In genomic region chr10:62656711-62657110, GRCm38 (mm10) we compare ENCODE assay signal across 28 mouse cellular contexts. TPM values are rescaled to one million over a fixed set of nuclear protein-coding genes. Genes with fewer than 3 reads are reported as not detected.
DNase-seq lines count a peak whose midpoint lies in the region; ATAC-seq and TF ChIP-seq lines count a peak whose summit lies in the region.
"Had no signal": no experiment of that assay in that cellular context is flagged by ENCODE, and none has a peak within 500 bp of the region (broad histone marks: within the 10 kb centered on the region; RNA-seq: fewer than 3 reads in every experiment).

No protein-coding gene starts in this region.

- 84% methylated on average over 7 of the region's 7 CpGs for WGBS in hindbrain, embryonic 11.5 days
- 89% methylated on average over 7 of the region's 7 CpGs for WGBS in thymus, adult 2 months

- H3K27me3 ChIP-seq in testis, adult 2 months (ENCODE audit: control insufficient read depth, insufficient read depth, low read length): no peaks in the 10 kb centered on the region
- no peaks in the 10 kb centered on the region for H3K27me3 ChIP-seq in hindbrain, embryonic 11.5 days (ENCODE audit: control insufficient read depth, insufficient read depth, low read length)
- H3K27me3 ChIP-seq in thymus, adult 2 months (ENCODE audit: control insufficient read depth, insufficient read depth, low read length): no peaks in the 10 kb centered on the region
- H3K27me3 ChIP-seq: embryonic facial prominence, embryonic 13.5 days; forebrain, embryonic 12.5 days; forebrain, embryonic 15.5 days; heart, embryonic 15.5 days; hindbrain, embryonic 12.5 days; hindbrain, embryonic 15.5 days had no signal

- H3K36me3 ChIP-seq in testis, adult 2 months (ENCODE audit: control insufficient read depth, insufficient read depth, low read length): no peaks in the 10 kb centered on the region
- no peaks in the 10 kb centered on the region for H3K36me3 ChIP-seq in hindbrain, embryonic 11.5 days (ENCODE audit: control insufficient read depth, insufficient read depth, low read length)
- no peaks in the 10 kb centered on the region for H3K36me3 ChIP-seq in thymus, adult 2 months (ENCODE audit: control insufficient read depth, insufficient read depth, low read length)
- H3K36me3 ChIP-seq: embryonic facial prominence, embryonic 10.5 days; embryonic facial prominence, embryonic 13.5 days; forebrain, embryonic 12.5 days; forebrain, embryonic 15.5 days; heart, embryonic 10.5 days; heart, embryonic 15.5 days; hindbrain, embryonic 12.5 days; hindbrain, embryonic 15.5 days had no signal

- no peak overlapping the region for H3K4me2 ChIP-seq in hindbrain, embryonic 11.5 days (replicated peaks; ENCODE audit: low read depth, low read length)
- H3K4me2 ChIP-seq: embryonic facial prominence, embryonic 13.5 days; forebrain, embryonic 12.5 days; forebrain, embryonic 15.5 days; heart, embryonic 15.5 days; hindbrain, embryonic 12.5 days; hindbrain, embryonic 15.5 days had no signal

- DNase-seq in adrenal gland, adult (ENCODE audit: inconsistent age in 2 of 2, low spot score in 1 of 2): peak; percentile 16 to 42
- DNase-seq in adrenal gland, adult 2 months: no peak
- peak; percentile 18 to 19 for DNase-seq in adrenal gland, postnatal 36 days
- no peak for DNase-seq in adrenal gland, postnatal 25 days
- DNase-seq in testis, postnatal 14 days (ENCODE audit: low spot score): no peak
- DNase-seq in hindbrain, embryonic 11.5 days (ENCODE audit: low spot score): no peak
- DNase-seq in thymus, adult 2 months: no peak
- DNase-seq: B cell, adult 2 months; cerebellum, adult 11-12 months; cerebellum, adult 8-10 months; cerebellum, postnatal 10 days; cerebellum, postnatal 36 days; embryo, embryonic 11 days; gastrocnemius, postnatal 25 days; heart, adult 2 months; heart, postnatal 36 days; kidney, adult 2 months had no signal

- H3K9ac ChIP-seq in hindbrain, embryonic 11.5 days (ENCODE audit: low read depth, low read length): no peak overlapping the region
- H3K9ac ChIP-seq: embryonic facial prominence, embryonic 13.5 days; forebrain, embryonic 12.5 days; forebrain, embryonic 15.5 days; heart, embryonic 15.5 days; hindbrain, embryonic 12.5 days; hindbrain, embryonic 15.5 days had no signal

- no peak for ATAC-seq in hindbrain, embryonic 11.5 days (ENCODE audit: low FRiP score)
- ATAC-seq: forebrain, embryonic 15.5 days; intestine, postnatal 0 days had no signal

- peaks cover 7% of the 10 kb centered on the region for H3K4me1 ChIP-seq in testis, adult 2 months (ENCODE audit: control insufficient read depth, insufficient read depth, low read length)
- H3K4me1 ChIP-seq in hindbrain, embryonic 11.5 days (replicated peaks; ENCODE audit: control insufficient read depth, insufficient read depth, low read length): no peaks in the 10 kb centered on the region
- no peaks in the 10 kb centered on the region for H3K4me1 ChIP-seq in thymus, adult 2 months (replicated peaks; ENCODE audit: control insufficient read depth, insufficient read depth, low read length)
- H3K4me1 ChIP-seq: embryonic facial prominence, embryonic 13.5 days; heart, embryonic 10.5 days; heart, embryonic 15.5 days; hindbrain, embryonic 12.5 days had no signal

- TF ChIP-seq CTCF in testis, adult 2 months (IDR thresholded peaks at IDR 0.05; ENCODE audit: control insufficient read depth, insufficient read depth, insufficient replicate concordance, low read depth, low read length): no peak
- no peak for TF ChIP-seq CTCF in thymus, adult 2 months (IDR thresholded peaks at IDR 0.05; ENCODE audit: borderline replicate concordance, control insufficient read depth, extremely low read depth, insufficient read depth, low read length, poor library complexity)

- no peak; the same call in 1 of the 2 replicates for TF ChIP-seq POLR2A in testis, adult 2 months (IDR thresholded peaks at IDR 0.05; ENCODE audit: control insufficient read depth, low read depth, low read length)
- no peak for TF ChIP-seq POLR2A in thymus, adult 2 months (IDR thresholded peaks at IDR 0.05; ENCODE audit: control insufficient read depth, extremely low read depth, insufficient read depth, low read length, poor library complexity)

- H3K9me3 ChIP-seq in hindbrain, embryonic 11.5 days (ENCODE audit: control insufficient read depth, low read length): no peaks in the 10 kb centered on the region
- H3K9me3 ChIP-seq: embryonic facial prominence, embryonic 10.5 days; embryonic facial prominence, embryonic 13.5 days; forebrain, embryonic 12.5 days; forebrain, embryonic 15.5 days; heart, embryonic 10.5 days; heart, embryonic 15.5 days; hindbrain, embryonic 12.5 days; hindbrain, embryonic 15.5 days had no signal

- peak overlapping the region; percentile 41 for H3K27ac ChIP-seq in testis, adult 2 months (ENCODE audit: control insufficient read depth, insufficient read depth, low read depth, low read length)
- no peak overlapping the region for H3K27ac ChIP-seq in hindbrain, embryonic 11.5 days (ENCODE audit: low read depth, low read length)
- H3K27ac ChIP-seq in thymus, adult 2 months (ENCODE audit: control insufficient read depth, insufficient read depth, low read length): no peak overlapping the region
- H3K27ac ChIP-seq: embryonic facial prominence, embryonic 10.5 days; embryonic facial prominence, embryonic 13.5 days; forebrain, embryonic 12.5 days; forebrain, embryonic 15.5 days; heart, adult 2 months; heart, embryonic 10.5 days; heart, embryonic 15.5 days; hindbrain, embryonic 12.5 days; hindbrain, embryonic 15.5 days had no signal

- H3K4me3 ChIP-seq in testis, adult 2 months (ENCODE audit: control insufficient read depth, low read depth, low read length): no peak overlapping the region
- H3K4me3 ChIP-seq in hindbrain, embryonic 11.5 days (ENCODE audit: low read depth, low read length): no peak overlapping the region
- no peak overlapping the region for H3K4me3 ChIP-seq in thymus, adult 2 months (ENCODE audit: control insufficient read depth, insufficient read depth, low read length)
- H3K4me3 ChIP-seq: embryonic facial prominence, embryonic 10.5 days; embryonic facial prominence, embryonic 13.5 days; erythroblast, embryonic 14.5 days; forebrain, embryonic 12.5 days; forebrain, embryonic 15.5 days; heart, adult 2 months; heart, embryonic 10.5 days; heart, embryonic 15.5 days; hindbrain, embryonic 12.5 days; hindbrain, embryonic 15.5 days had no signal

RNA-seq across cellular contexts. Expression of gene Ddx50, which starts 5.7 kb away (rescaled TPM):
- 100 to 1,000 TPM; 103 to 108 TPM for total RNA-seq in adrenal gland, adult 2 months (2021)
- 2.7 and 4.1 TPM in 2 replicates for polyA plus RNA-seq in adrenal gland, adult 2 months (2012; rRNA removed)
- 100 to 1,000 TPM; 121 to 124 TPM for total RNA-seq in adrenal gland, postnatal 36 days (2021)
- total RNA-seq in adrenal gland, postnatal 25 days (2021): 95.5 and 111 TPM in 2 replicates
- 17.8 and 21.0 TPM in 2 replicates for polyA plus RNA-seq in testis, adult 2 months (2012; rRNA removed)
- 124 and 143 TPM in 2 replicates for polyA plus RNA-seq in hindbrain, embryonic 11.5 days (2014; fragmentation: Nextera tagmentation; extraction: Ambion mirVana)
- 12.9 and 13.6 TPM in 2 replicates for polyA plus RNA-seq in thymus, adult 2 months (2012; rRNA removed)

RNA-seq across cellular contexts. Expression of gene Ddx21, which starts 54.6 kb away (rescaled TPM):
- 10 to 100 TPM; 54.7 to 74.4 TPM for total RNA-seq in adrenal gland, adult 2 months (2021)
- 3.4 and 4.7 TPM in 2 replicates for polyA plus RNA-seq in adrenal gland, adult 2 months (2012; rRNA removed)
- total RNA-seq in adrenal gland, postnatal 36 days (2021): 10 to 100 TPM; 70.3 to 85.0 TPM
- 56.8 and 80.6 TPM in 2 replicates for total RNA-seq in adrenal gland, postnatal 25 days (2021)
- polyA plus RNA-seq in testis, adult 2 months (2012; rRNA removed): 15.7 and 18.1 TPM in 2 replicates
- 33.7 and 37.1 TPM in 2 replicates for polyA plus RNA-seq in hindbrain, embryonic 11.5 days (2014; fragmentation: Nextera tagmentation; extraction: Ambion mirVana)
- polyA plus RNA-seq in thymus, adult 2 months (2012; rRNA removed): 19.4 and 22.7 TPM in 2 replicates

Comparison
In these comparisons a context has a peak if more than half of its experiments do, and no peak if none do; other contexts are left out.
1. DNase-seq: peak in adrenal gland, adult (2 of 2) and adrenal gland, postnatal 36 days (2 of 2); none in adrenal gland, adult 2 months (single experiment), adrenal gland, postnatal 25 days (single experiment), testis, postnatal 14 days (single experiment), hindbrain, embryonic 11.5 days (single experiment) and thymus, adult 2 months (single experiment).